Mouse (Mus musculus): ENCODE results near the gene Vill. TPM values are rescaled to one million over a fixed set of nuclear protein-coding genes. Genes with fewer than 3 reads are reported as not detected.

Vill gene
- total RNA-seq, 2 experiments from 2014 or later, result 0.62 to 0.76 TPM

DNA sequence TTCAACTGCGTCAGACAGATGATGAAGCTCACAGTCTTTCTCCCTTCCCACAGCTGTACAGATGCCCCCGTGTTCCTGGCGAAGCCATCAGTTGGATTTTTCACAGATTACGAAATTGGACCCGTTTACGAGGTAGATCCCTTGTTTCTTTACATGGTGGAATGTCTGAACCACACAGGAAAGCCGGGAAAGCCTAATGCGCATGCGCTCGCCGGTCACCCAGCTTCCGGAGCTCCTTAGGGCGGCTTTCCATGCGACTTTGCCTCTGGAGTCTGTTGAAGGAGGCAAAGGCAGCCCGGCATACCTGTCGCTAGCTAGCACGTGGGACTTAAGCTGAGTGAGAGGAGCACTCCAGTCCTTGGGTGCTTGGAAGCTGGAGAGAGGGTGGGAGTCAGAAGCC, 62.3 kb downstream of the Vill start:
- DNase-seq, result no peak

DNA sequence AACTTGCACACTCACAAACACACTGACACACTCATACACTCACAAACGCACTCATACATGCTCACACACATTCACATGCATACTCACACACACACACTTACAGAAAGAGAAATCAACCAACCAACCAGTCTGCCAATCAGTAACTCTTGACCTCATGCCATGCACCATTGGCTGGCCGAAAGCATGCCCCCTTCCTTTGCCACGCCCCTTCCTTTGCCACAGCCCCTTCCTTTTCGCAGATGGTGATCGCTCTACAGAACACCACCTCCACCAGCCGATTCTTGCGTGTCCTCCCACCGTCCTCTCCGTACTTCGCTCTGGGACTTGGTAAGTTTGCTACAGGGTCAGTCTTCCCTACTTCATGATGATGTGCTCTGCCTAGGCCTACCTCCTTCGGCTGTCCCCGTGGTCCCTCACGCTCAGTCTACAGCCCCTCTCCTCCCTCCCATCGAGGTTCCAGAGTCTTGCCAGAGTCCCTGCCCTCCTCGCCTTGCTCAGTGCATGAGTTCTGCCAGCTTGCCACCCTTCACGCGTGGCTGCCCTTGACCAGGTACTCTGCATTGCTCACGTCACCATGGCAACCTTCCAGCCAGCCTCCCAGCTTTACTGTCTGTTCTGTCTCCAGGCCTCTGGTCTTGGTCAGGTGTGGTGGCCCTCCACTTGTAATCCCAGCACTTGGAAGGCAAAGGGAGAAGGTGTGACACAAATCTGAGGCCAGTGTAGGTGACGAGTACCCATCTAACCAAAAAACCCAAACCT, 67.0 kb downstream of the Vill start:
- DNase-seq, result no peak

GRCm38 (mm10) chr9:119120168-119120560, 67.6 kb downstream of the Vill start:
- DNase-seq, result no peak

Small RNA genes lying within 50 kb of the gene (microRNA-seq; reads per million reads assigned to microRNA genes)
- gene Mir26a-1, result 10.6 to 29.6 reads per million in 2 experiments

Other genes with a start within 250 kb of the Vill start
- gene Ctdspl, start 126.3 kb upstream of the Vill start, total RNA-seq (2021), result 10 to 100 TPM; 24.1 to 28.5 TPM
- 1 to 10 TPM; 8.3 to 8.4 TPM for gene Plcd1, start 40.7 kb downstream of the Vill start, total RNA-seq (2021)
- 1 to 10 TPM; 4.3 to 4.4 TPM for gene Dlec1, start 49.7 kb downstream of the Vill start, total RNA-seq (2021)
- gene Acaa1b, start 104.3 kb downstream of the Vill start, total RNA-seq (2021), result 1 to 10 TPM; 1.2 to 1.7 TPM
- not detected for gene Gm47289, start 106.4 kb downstream of the Vill start, total RNA-seq (2021)
- gene Slc22a13, start 156.3 kb downstream of the Vill start, total RNA-seq (2021), result under 1 TPM; 0.20 to 0.23 TPM

All from layer of hippocampus, postnatal 36 days (tissue).